Mouse (Mus musculus) naive thymus-derived CD4-positive, alpha-beta T cell, adult 5 months (primary cell): ENCODE results near the gene Rlim. TPM values are rescaled to one million over a fixed set of nuclear protein-coding genes. Genes with fewer than 3 reads are reported as not detected.

Experiments used
- polyA plus RNA-seq: library from polyadenylated mRNA; unstranded; fragments of 100-300 nt; shearing (Covaris generic); gene quantifications from one replicate; pipeline ENCODE4 v1.2.1, GENCODE M21; 2017

Rlim gene
- 54.0 TPM for polyA plus RNA-seq

GRCm38 (mm10) chrX:103981169-103981689, at the start of gene Rlim:
Gene Rlim (minus strand): TSS chrX:103981284.

Other genes with a start within 250 kb of the Rlim start
- not detected for gene Slc16a2, start 159.3 kb downstream of the Rlim start, polyA plus RNA-seq
- not detected for gene Nexmif, start 219.9 kb upstream of the Rlim start, polyA plus RNA-seq